Mouse (Mus musculus) stomach, postnatal 0 days (tissue): Measurements from ENCODE around the gene Megf8.

Experiments used
- CTCF ChIP-seq: IDR thresholded peaks from 2 replicates; pipeline ENCODE4 v1.5.1; 2016; ENCODE audit warnings: antibody characterized with exemption, low read depth, mild to moderate bottlenecking, moderate library complexity
- EP300 ChIP-seq: optimal IDR thresholded peaks from 2 replicates; pipeline ENCODE3; 2016; ENCODE audit warnings: antibody characterized with exemption

GRCm38 (mm10) chr7:25384318-25384717, 67.4 kb downstream of the Megf8 start:
- no peak for TF ChIP-seq CTCF
- no peak for TF ChIP-seq EP300
